Mouse (Mus musculus) liver, embryonic 14.5 days (tissue): ENCODE results near the gene Dnaja1. TPM values are rescaled to one million over a fixed set of nuclear protein-coding genes. Genes with fewer than 3 reads are reported as not detected.

Experiments used
- ATAC-seq: fragments of 200-750 bp; cut with Nextera tagmentation; 2 replicates; pipeline ENCODE4 v1.8.0; 2017; ENCODE audit warnings: moderate number of reproducible peaks, mild to moderate bottlenecking, moderate library complexity; ENCODE audit not compliant: insufficient read depth
- DNase-seq, 3 experiments: peaks; one replicate each; pipeline ENCODE4 v3.0.0-alpha.2; 2012 to 2013; ENCODE audit warnings: low read depth in 3 of 3, low spot score in 3 of 3
- H3K27ac ChIP-seq: fragments of 300-500 bp; sonication (generic); 2 replicates; pipeline ENCODE4 v1.5.1; 2014; ENCODE audit warnings: moderate library complexity, mild to moderate bottlenecking, control low read depth, inconsistent platforms
- H3K27me3 ChIP-seq: fragments of 300-500 bp; sonication (generic); 2 replicates; pipeline ENCODE4 v1.6.1; 2014; ENCODE audit warnings: mild to moderate bottlenecking, low read length, moderate library complexity; ENCODE audit not compliant: control insufficient read depth, insufficient read depth
- H3K36me3 ChIP-seq: fragments of 300-500 bp; sonication (generic); replicated peaks from 2 replicates; pipeline ENCODE4 v1.6.1; 2014; ENCODE audit warnings: low read depth; ENCODE audit not compliant: control insufficient read depth, insufficient read depth
- H3K4me1 ChIP-seq, 2 experiments: fragments of 200-500 bp in 1 of 2; fragments of 300-500 bp in 1 of 2; sonication (generic) in 1 of 2; replicated peaks; 2 replicates each; pipeline ENCODE4 v1.6.1; 2012 to 2014; ENCODE audit warnings: antibody characterized with exemption in 1 of 2, inconsistent platforms in 1 of 2, low read length in 1 of 2; ENCODE audit not compliant: control insufficient read depth in 2 of 2, insufficient read depth in 2 of 2
- H3K4me2 ChIP-seq: fragments of 300-500 bp; sonication (generic); 2 replicates; pipeline ENCODE4 v1.6.1; 2014; ENCODE audit warnings: low read depth, mild to moderate bottlenecking, control low read depth, moderate library complexity
- H3K4me3 ChIP-seq, 2 experiments: fragments of 200-500 bp in 1 of 2; fragments of 300-500 bp in 1 of 2; sonication (generic) in 1 of 2; 2 replicates each; pipeline ENCODE4 v1.5.1; 2012 to 2014; ENCODE audit warnings: low read depth in 2 of 2, low read length in 2 of 2, mild to moderate bottlenecking in 2 of 2, control low read depth in 1 of 2, inconsistent platforms in 1 of 2, moderate library complexity in 1 of 2; ENCODE audit not compliant: insufficient read depth in 1 of 2
- H3K9ac ChIP-seq: fragments of 300-500 bp; sonication (generic); replicated peaks from 2 replicates; pipeline ENCODE4 v1.6.1; 2014; ENCODE audit warnings: mild to moderate bottlenecking, control low read depth, moderate library complexity
- H3K9me3 ChIP-seq: fragments of 300-500 bp; sonication (generic); 2 replicates; pipeline ENCODE4 v1.6.1; 2016; ENCODE audit warnings: low read length, mixed read lengths; ENCODE audit not compliant: control insufficient read depth
- CTCF ChIP-seq: IDR thresholded peaks from 2 replicates; pipeline ENCODE4 v1.5.1; 2016; ENCODE audit warnings: antibody characterized with exemption, low read depth, control low read depth
- EP300 ChIP-seq: IDR thresholded peaks from 2 replicates; pipeline ENCODE4 v1.6.1; 2016; ENCODE audit warnings: antibody characterized with exemption, low read depth
- whole genome bisulfite sequencing: fragments of 180-500 bp; shearing (Covaris S2); extraction: QIAGEN DNeasy Blood & Tissue Kit; methylation state at CpG from one replicate; pipeline ENCODE4 v1.1.7; 2014; ENCODE audit not compliant: insufficient replicate concordance; 5-methylcytosine and 5-hydroxymethylcytosine counted together
- microRNA counts: library from miRNA; unstranded; fragments of <30 nt; microRNA quantifications from one replicate; lab custom pipeline; 2016
- microRNA-seq: library from miRNA; unstranded; fragments of <30 nt; microRNA quantifications from one replicate; pipeline ENCODE4, GENCODE M21; 2016
- polyA plus RNA-seq, 2 experiments: library from polyadenylated mRNA; depleted of rRNA in 1 of 2; stranded (reverse) in 1 of 2; unstranded in 1 of 2; fragments of >200 nt; fragmentation: Nextera tagmentation in 1 of 2; extraction: Ambion mirVana in 1 of 2; gene quantifications; 2 replicates each; pipeline versions ENCODE4 v1.2.1 to v1.2.3; 2012 to 2014

Dnaja1 gene
- polyA plus RNA-seq, 2 experiments, result 30.3 to 130 TPM

- no peak for TF ChIP-seq CTCF
- TF ChIP-seq EP300, result no peak
- Histone ChIP-seq H3K4me3 (no peak overlapping the region), H3K36me3 (no peaks in the 10 kb centered on the region), H3K27ac (no peak overlapping the region), H3K4me1 (peaks cover 15 to 26% of the 10 kb centered on the region in 2 experiments), H3K4me2 (peak overlapping the region; percentile 44), H3K27me3 (no peaks in the 10 kb centered on the region), H3K9ac (no peak overlapping the region; the same call in 1 of the 2 replicates), H3K9me3 (no peaks in the 10 kb centered on the region)
- ATAC-seq (peak; percentile 51; the same call in 1 of the 2 replicates), DNase-seq (peak in 1 of 3 experiments; percentile 52)
- WGBS, result 8% methylated on average over 8 of the region's 8 CpGs
Measured at GRCm38 (mm10) chr4:40781797-40782495, 60.0 kb downstream of the Dnaja1 start.

DNA sequence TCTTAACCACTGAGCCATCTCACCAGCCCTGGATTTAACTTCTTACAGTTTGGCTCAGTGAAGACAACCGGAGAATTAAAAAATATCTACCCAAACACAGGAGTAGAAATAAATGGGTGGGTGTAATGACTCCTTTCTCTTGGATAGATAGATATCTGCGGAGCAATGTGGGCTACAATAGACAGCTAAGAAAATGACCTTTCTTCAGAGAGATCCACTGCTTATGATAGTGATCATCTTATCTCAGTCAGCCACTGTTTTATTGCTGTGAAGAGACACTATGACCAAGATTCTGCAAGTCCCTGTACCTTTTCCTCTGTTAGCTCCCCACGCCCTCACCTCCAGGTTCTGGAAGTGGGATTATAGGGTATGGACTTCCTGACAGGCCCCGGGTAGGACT is 61.1 kb downstream of the Dnaja1 start:
- Histone ChIP-seq H3K4me1 (peaks cover 15 to 21% of the 10 kb centered on the region in 2 experiments), H3K4me3 (no peak overlapping the region), H3K9me3 (no peaks in the 10 kb centered on the region), H3K4me2 (no peak overlapping the region), H3K9ac (no peak overlapping the region), H3K27me3 (no peaks in the 10 kb centered on the region), H3K36me3 (no peaks in the 10 kb centered on the region), H3K27ac (no peak overlapping the region)
- WGBS, result 52% methylated on average over 4 of the region's 4 CpGs
- TF ChIP-seq EP300, result no peak
- TF ChIP-seq CTCF, result no peak
- DNase-seq (no peak), ATAC-seq (no peak)

GRCm38 (mm10) chr4:40784556-40785169 is 62.7 kb downstream of the Dnaja1 start:
- Histone ChIP-seq H3K9ac (no peak overlapping the region), H3K27me3 (no peaks in the 10 kb centered on the region), H3K9me3 (no peaks in the 10 kb centered on the region), H3K4me3 (no peak overlapping the region), H3K36me3 (no peaks in the 10 kb centered on the region), H3K4me1 (peaks cover 15 to 21% of the 10 kb centered on the region in 2 experiments), H3K27ac (no peak overlapping the region), H3K4me2 (no peak overlapping the region)
- ATAC-seq (no peak), DNase-seq (no peak)
- WGBS, result 66% methylated on average over 10 of the region's 10 CpGs
- no peak for TF ChIP-seq EP300
- no peak for TF ChIP-seq CTCF

- Histone ChIP-seq H3K36me3 (no peaks in the 10 kb centered on the region), H3K4me2 (no peak overlapping the region), H3K4me3 (no peak overlapping the region), H3K4me1 (peaks cover 15 to 19% of the 10 kb centered on the region in 2 experiments), H3K9ac (no peak overlapping the region; the same call in 1 of the 2 replicates), H3K9me3 (no peaks in the 10 kb centered on the region), H3K27ac (no peak overlapping the region), H3K27me3 (no peaks in the 10 kb centered on the region)
- DNase-seq (peak in 2 of 3 experiments; percentile 26 to 50), ATAC-seq (no peak)
- TF ChIP-seq EP300 (no peak), CTCF (no peak)
- 45% methylated on average over 9 of the region's 9 CpGs for WGBS
Measured at GRCm38 (mm10) chr4:40785620-40786166, 63.7 kb downstream of the Dnaja1 start.

DNA sequence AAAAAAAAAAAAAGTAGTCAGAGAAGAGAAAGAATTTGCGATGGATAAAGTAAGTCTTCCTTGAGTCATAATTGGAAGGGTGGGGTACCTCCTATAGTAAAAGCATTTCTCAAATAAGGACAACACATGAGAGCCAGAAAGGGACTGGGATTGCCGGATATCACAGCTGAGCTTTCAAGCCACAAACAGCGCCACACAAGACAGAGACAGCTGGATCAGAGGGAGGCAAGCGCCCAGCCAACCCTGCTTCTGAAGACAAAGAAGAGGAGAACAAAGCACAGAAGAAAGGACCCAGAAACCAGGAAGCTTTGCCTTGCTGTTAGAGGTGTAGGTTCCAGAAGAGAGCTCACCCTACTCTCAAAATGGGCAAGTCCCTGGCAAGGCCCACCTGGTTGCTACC is 64.6 kb downstream of the Dnaja1 start:
- no peaks in the 10 kb centered on the region for H3K9me3 ChIP-seq
- TF ChIP-seq CTCF, result no peak
- TF ChIP-seq EP300, result no peak
- H3K4me2 ChIP-seq, result no peak overlapping the region
- no peak overlapping the region for H3K27ac ChIP-seq
- H3K9ac ChIP-seq, result no peak overlapping the region
- ATAC-seq (no peak), DNase-seq (no peak)
- WGBS, result 79% methylated on average over 4 of the region's 4 CpGs
- peaks cover 7 to 11% of the 10 kb centered on the region in 2 experiments for H3K4me1 ChIP-seq
- H3K36me3 ChIP-seq, result no peaks in the 10 kb centered on the region
- no peaks in the 10 kb centered on the region for H3K27me3 ChIP-seq
- no peak overlapping the region for H3K4me3 ChIP-seq

MicroRNAs encoded within 50 kb of the gene (microRNA counts, 519-probe panel; counts per million panel counts)
- 69.9 counts per million for microRNA mmu-miR-207 (lab: Ali Mortazavi, UCI)

Small RNAs within 50 kb of the gene (microRNA-seq; reads per million reads assigned to microRNA genes)
- not detected for gene Mir207

Other genes with a start within 250 kb of the Dnaja1 start
- 0.03 TPM in 1 of 2 replicates, not detected in the other for gene Tmem215, start 250.0 kb upstream of the Dnaja1 start, polyA plus RNA-seq (2012; rRNA removed)
- gene Tmem215, start 250.0 kb upstream of the Dnaja1 start, polyA plus RNA-seq (2014; fragmentation: Nextera tagmentation; extraction: Ambion mirVana), result not detected in 2 replicates
- gene Aptx, start 19.0 kb upstream of the Dnaja1 start, polyA plus RNA-seq (2012; rRNA removed), result 2.4 and 4.8 TPM in 2 replicates
- 8.3 and 9.5 TPM in 2 replicates for gene Aptx, start 19.0 kb upstream of the Dnaja1 start, polyA plus RNA-seq (2014; fragmentation: Nextera tagmentation; extraction: Ambion mirVana)
- gene Smu1, start 35.8 kb downstream of the Dnaja1 start, polyA plus RNA-seq (2012; rRNA removed), result 25.3 and 37.3 TPM in 2 replicates
- gene Smu1, start 35.8 kb downstream of the Dnaja1 start, polyA plus RNA-seq (2014; fragmentation: Nextera tagmentation; extraction: Ambion mirVana), result 73.2 and 78.6 TPM in 2 replicates
- 13.3 and 14.3 TPM in 2 replicates for gene B4galt1, start 131.9 kb downstream of the Dnaja1 start, polyA plus RNA-seq (2012; rRNA removed)
- gene B4galt1, start 131.9 kb downstream of the Dnaja1 start, polyA plus RNA-seq (2014; fragmentation: Nextera tagmentation; extraction: Ambion mirVana), result 30.3 and 31.2 TPM in 2 replicates
- gene Spink4, start 197.9 kb downstream of the Dnaja1 start, polyA plus RNA-seq (2012; rRNA removed), result 0.42 and 0.58 TPM in 2 replicates
- gene Spink4, start 197.9 kb downstream of the Dnaja1 start, polyA plus RNA-seq (2014; fragmentation: Nextera tagmentation; extraction: Ambion mirVana), result 0.71 and 1.3 TPM in 2 replicates
- 21.6 and 59.8 TPM in 2 replicates for gene Bag1, start 226.1 kb downstream of the Dnaja1 start, polyA plus RNA-seq (2012; rRNA removed)
- 131 and 139 TPM in 2 replicates for gene Bag1, start 226.1 kb downstream of the Dnaja1 start, polyA plus RNA-seq (2014; fragmentation: Nextera tagmentation; extraction: Ambion mirVana)
- 12.6 and 24.5 TPM in 2 replicates for gene Chmp5, start 226.3 kb downstream of the Dnaja1 start, polyA plus RNA-seq (2012; rRNA removed)
- gene Chmp5, start 226.3 kb downstream of the Dnaja1 start, polyA plus RNA-seq (2014; fragmentation: Nextera tagmentation; extraction: Ambion mirVana), result 42.7 and 45.1 TPM in 2 replicates
- gene Nfx1, start 248.8 kb downstream of the Dnaja1 start, polyA plus RNA-seq (2012; rRNA removed), result 16.7 and 22.1 TPM in 2 replicates
- 27.1 and 27.2 TPM in 2 replicates for gene Nfx1, start 248.8 kb downstream of the Dnaja1 start, polyA plus RNA-seq (2014; fragmentation: Nextera tagmentation; extraction: Ambion mirVana)